Mouse (Mus musculus): ENCODE measurements around the gene Tbc1d2b. TPM values are rescaled to one million over a fixed set of nuclear protein-coding genes. Genes with fewer than 3 reads are reported as not detected.
A peak's percentile ranks its signal among the peaks of the same experiment; 100 is the strongest.

The Tbc1d2b gene
- polyA plus RNA-seq, 1 experiment from 2014 or later, result 13.2 TPM

DNA sequence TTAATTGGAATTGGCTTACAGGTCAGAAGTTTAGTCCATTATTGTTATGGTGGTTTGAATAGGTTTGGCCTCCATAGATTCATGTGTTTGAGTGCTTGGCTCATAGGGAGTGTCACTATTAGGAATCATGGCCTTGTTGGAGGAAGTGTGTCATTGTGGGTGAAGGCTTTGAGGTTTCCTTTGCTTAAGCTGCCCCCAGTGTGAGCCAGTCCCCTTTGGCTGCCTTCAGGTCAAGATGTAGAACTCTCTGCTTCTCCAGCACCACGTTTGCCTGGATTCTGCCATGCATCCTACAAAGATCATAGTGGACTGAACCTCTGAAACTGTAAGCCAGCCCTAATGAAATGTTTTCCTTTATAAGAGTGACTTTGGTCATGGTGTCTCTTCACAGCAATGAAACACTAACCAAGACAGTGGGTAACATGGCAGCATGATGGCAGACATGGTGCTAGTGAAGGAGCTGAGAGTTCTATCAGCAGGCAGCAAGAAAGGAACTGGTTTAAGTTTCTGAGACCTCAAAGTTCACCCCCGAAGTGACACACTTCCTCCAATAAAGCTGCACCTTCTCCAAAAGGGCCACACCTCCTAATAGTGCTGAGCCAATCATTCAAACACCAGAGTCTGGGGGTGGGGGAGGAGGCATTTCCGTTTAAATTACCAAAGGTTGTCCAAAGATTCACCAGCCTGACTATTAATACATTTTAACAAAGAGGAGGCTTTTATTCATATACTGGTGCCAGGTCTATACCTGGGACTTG is 23.2 kb upstream of the Tbc1d2b start:
- DNase-seq (ENCODE audit: low spot score) (no peak), ATAC-seq (replicated peaks; ENCODE audit: low FRiP score) (no peak)
- Histone ChIP-seq H3K36me3 (ENCODE audit: control insufficient read depth, insufficient read depth, low read length) (no peaks in the 10 kb centered on the region), H3K9ac (ENCODE audit: low read depth, low read length) (no peak overlapping the region), H3K4me2 (no peak overlapping the region), H3K4me1 (replicated peaks; ENCODE audit: control insufficient read depth, insufficient read depth, low read length) (no peaks in the 10 kb centered on the region), H3K27me3 (replicated peaks; ENCODE audit: control insufficient read depth, insufficient read depth, low read length) (no peaks in the 10 kb centered on the region), H3K27ac (ENCODE audit: low read depth, low read length) (no peak overlapping the region), H3K4me3 (ENCODE audit: low read depth, low read length) (no peak overlapping the region), H3K9me3 (ENCODE audit: control insufficient read depth, low read length) (no peaks in the 10 kb centered on the region)
- WGBS, result 50% methylated on average over 3 of the region's 3 CpGs

DNA sequence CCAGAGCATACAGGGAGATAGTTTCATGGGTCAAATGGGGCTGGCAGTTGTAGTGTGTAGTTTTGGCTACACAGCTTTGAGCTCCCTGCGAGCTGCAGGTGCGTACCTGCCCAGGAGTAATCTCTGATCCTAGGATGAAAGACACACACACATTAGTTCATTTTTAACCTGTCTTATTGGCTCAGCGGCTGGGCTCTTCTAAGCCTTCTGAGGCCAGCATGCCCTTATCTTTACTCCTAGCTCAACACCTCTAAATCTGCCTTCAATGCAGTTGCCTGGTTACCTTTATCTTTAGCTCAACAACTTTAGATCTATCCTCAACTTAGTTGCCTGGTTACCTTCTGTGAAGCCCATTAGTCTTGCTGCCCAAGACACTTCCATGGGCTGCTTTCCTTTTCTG is 7.8 kb upstream of the Tbc1d2b start:
- Histone ChIP-seq H3K4me2 (no peak overlapping the region), H3K4me1 (replicated peaks; ENCODE audit: control insufficient read depth, insufficient read depth, low read length) (no peaks in the 10 kb centered on the region), H3K27me3 (replicated peaks; ENCODE audit: control insufficient read depth, insufficient read depth, low read length) (no peaks in the 10 kb centered on the region), H3K36me3 (ENCODE audit: control insufficient read depth, insufficient read depth, low read length) (no peaks in the 10 kb centered on the region), H3K27ac (ENCODE audit: low read depth, low read length) (no peak overlapping the region), H3K4me3 (ENCODE audit: low read depth, low read length) (no peak overlapping the region), H3K9me3 (ENCODE audit: control insufficient read depth, low read length) (no peaks in the 10 kb centered on the region), H3K9ac (ENCODE audit: low read depth, low read length) (no peak overlapping the region)
- DNase-seq (ENCODE audit: low spot score) (no peak), ATAC-seq (replicated peaks; ENCODE audit: low FRiP score) (peak; percentile 60)
- 75% methylated on average over 3 of the region's 3 CpGs for WGBS

DNA sequence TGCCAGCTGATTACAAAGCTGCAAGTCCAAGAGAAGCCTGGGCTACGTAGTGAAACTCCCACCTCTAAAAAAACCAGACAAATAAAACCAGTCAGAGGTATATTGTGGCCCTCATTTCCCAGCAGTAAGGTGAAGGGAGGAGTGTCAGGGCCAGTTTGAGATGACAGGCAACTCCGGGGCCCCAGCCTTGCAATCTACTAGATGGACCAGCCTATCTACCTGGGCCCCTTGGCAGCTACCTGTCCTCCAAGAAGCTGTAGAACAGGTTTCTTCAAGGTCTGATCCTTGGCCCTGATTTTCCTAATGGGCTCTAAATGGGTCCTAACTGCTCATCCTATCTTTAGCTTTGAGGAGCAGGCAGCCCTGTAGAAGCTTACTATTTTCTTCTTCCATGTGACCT is 7.3 kb upstream of the Tbc1d2b start:
- DNase-seq (ENCODE audit: low spot score), result no peak
- Histone ChIP-seq H3K4me2 (no peak overlapping the region), H3K4me1 (replicated peaks; ENCODE audit: control insufficient read depth, insufficient read depth, low read length) (no peaks in the 10 kb centered on the region), H3K4me3 (ENCODE audit: low read depth, low read length) (no peak overlapping the region), H3K9me3 (ENCODE audit: control insufficient read depth, low read length) (no peaks in the 10 kb centered on the region), H3K27ac (ENCODE audit: low read depth, low read length) (no peak overlapping the region), H3K9ac (ENCODE audit: low read depth, low read length) (no peak overlapping the region), H3K27me3 (replicated peaks; ENCODE audit: control insufficient read depth, insufficient read depth, low read length) (no peaks in the 10 kb centered on the region), H3K36me3 (ENCODE audit: control insufficient read depth, insufficient read depth, low read length) (no peaks in the 10 kb centered on the region)
- no peak for ATAC-seq (replicated peaks; ENCODE audit: low FRiP score)
- 67% methylated on average over 2 of the region's 2 CpGs for WGBS

DNA sequence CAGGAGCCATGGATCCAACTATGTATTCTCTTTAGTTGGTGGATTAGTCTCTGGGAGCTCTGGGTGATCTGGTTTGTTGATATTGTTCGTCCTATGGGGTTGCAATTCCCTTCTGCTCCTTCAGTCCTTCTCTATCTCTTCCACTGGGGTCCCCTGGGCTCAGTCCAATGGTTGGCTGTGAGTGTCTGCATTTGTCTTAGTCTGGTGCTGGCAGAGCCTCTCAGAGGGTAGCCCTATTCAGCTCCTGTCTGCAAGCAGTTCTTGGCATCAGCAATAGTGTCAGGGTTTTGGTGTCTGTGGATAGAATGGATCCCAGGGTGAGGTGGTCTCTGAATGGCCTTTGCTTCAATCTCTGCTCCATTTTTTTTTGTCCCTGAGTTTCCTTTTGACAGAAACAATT is 6.2 kb upstream of the Tbc1d2b start:
- Histone ChIP-seq H3K4me1 (replicated peaks; ENCODE audit: control insufficient read depth, insufficient read depth, low read length) (no peaks in the 10 kb centered on the region), H3K4me2 (no peak overlapping the region), H3K27ac (ENCODE audit: low read depth, low read length) (no peak overlapping the region), H3K9me3 (ENCODE audit: control insufficient read depth, low read length) (no peaks in the 10 kb centered on the region), H3K27me3 (replicated peaks; ENCODE audit: control insufficient read depth, insufficient read depth, low read length) (no peaks in the 10 kb centered on the region), H3K36me3 (ENCODE audit: control insufficient read depth, insufficient read depth, low read length) (no peaks in the 10 kb centered on the region), H3K4me3 (ENCODE audit: low read depth, low read length) (no peak overlapping the region), H3K9ac (ENCODE audit: low read depth, low read length) (no peak overlapping the region)
- 70% methylated on average over 1 of the region's 1 CpGs for WGBS
- no peak for ATAC-seq (replicated peaks; ENCODE audit: low FRiP score)
- DNase-seq (ENCODE audit: low spot score), result no peak

DNA sequence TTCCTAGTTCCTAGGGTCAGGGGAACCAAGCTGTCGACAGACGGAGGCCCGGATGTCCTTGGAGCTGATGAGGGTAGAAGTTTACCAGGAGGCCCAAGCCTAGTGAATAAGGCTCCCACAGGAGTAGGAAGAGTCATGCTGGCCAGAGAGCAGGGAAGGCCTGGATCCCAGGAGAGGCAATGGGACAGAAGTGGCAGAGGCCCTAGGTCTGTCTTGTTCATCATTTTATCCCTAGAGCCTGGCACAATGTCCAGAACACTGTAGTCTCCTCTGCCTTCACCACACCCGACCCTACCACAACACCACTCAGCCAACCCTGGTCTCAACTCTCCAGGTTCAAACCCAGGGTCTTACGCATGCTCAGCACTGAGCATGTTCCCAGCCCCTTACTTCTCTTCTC is 5.3 kb upstream of the Tbc1d2b start:
- no peak for ATAC-seq (replicated peaks; ENCODE audit: low FRiP score)
- Histone ChIP-seq H3K27ac (ENCODE audit: low read depth, low read length) (no peak overlapping the region), H3K4me1 (replicated peaks; ENCODE audit: control insufficient read depth, insufficient read depth, low read length) (no peaks in the 10 kb centered on the region), H3K9me3 (ENCODE audit: control insufficient read depth, low read length) (no peaks in the 10 kb centered on the region), H3K9ac (ENCODE audit: low read depth, low read length) (no peak overlapping the region), H3K36me3 (ENCODE audit: control insufficient read depth, insufficient read depth, low read length) (no peaks in the 10 kb centered on the region), H3K4me2 (no peak overlapping the region), H3K27me3 (replicated peaks; ENCODE audit: control insufficient read depth, insufficient read depth, low read length) (no peaks in the 10 kb centered on the region), H3K4me3 (ENCODE audit: low read depth, low read length) (no peak overlapping the region)
- no peak for DNase-seq (ENCODE audit: low spot score)
- 89% methylated on average over 5 of the region's 5 CpGs for WGBS

DNA sequence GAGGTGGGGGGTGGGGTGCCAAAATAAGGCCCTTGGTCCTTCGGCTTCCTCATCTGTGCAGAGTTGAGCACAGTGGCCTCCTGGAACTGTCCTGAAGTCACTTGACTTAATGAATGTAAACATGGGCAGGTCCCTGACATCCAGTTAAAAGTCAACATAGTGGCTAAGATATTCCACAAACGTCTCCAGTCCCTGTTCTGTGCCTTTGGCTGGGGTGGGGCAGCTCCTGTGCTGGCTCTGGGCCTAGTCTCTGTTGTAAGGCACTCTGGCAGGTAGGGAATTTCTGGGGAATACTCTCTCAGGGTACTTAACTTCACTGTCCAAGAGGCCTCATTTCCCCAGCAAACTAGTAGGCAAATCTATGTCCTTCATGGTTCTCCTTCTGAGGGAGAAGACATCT is 4.9 kb upstream of the Tbc1d2b start:
- Histone ChIP-seq H3K9me3 (ENCODE audit: control insufficient read depth, low read length) (no peaks in the 10 kb centered on the region), H3K4me1 (replicated peaks; ENCODE audit: control insufficient read depth, insufficient read depth, low read length) (no peaks in the 10 kb centered on the region), H3K4me2 (no peak overlapping the region), H3K4me3 (ENCODE audit: low read depth, low read length) (no peak overlapping the region), H3K9ac (ENCODE audit: low read depth, low read length) (no peak overlapping the region), H3K36me3 (ENCODE audit: control insufficient read depth, insufficient read depth, low read length) (no peaks in the 10 kb centered on the region), H3K27ac (ENCODE audit: low read depth, low read length) (no peak overlapping the region), H3K27me3 (replicated peaks; ENCODE audit: control insufficient read depth, insufficient read depth, low read length) (no peaks in the 10 kb centered on the region)
- WGBS, result 56% methylated on average over 2 of the region's 2 CpGs
- ATAC-seq (replicated peaks; ENCODE audit: low FRiP score) (no peak), DNase-seq (ENCODE audit: low spot score) (no peak)

DNA sequence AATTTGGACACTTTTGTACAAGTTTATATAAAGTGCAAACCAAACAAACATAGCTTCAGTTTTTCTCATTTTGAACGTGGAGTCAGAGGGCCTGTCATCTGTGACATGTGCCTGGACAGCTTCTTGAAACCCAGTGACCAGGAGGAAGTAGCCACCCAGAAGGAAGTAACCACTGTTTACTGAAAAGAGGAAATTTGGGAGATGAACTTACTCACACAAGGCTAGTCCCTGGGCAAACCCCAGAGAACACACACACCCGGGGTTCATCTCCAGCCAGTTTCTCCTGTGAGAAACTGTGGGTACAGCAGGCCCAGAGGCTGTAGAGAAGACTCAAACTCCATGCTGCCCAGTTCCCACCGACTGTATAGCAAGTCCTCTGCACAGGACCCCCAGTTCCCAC is 3.9 kb upstream of the Tbc1d2b start:
- H3K4me1 ChIP-seq (replicated peaks; ENCODE audit: control insufficient read depth, insufficient read depth, low read length), result peaks cover 3% of the 10 kb centered on the region
- no peak overlapping the region for H3K9ac ChIP-seq (ENCODE audit: low read depth, low read length)
- H3K27ac ChIP-seq (ENCODE audit: low read depth, low read length), result peak overlapping the region; percentile 11; the same call in 1 of the 2 replicates
- 39% methylated on average over 3 of the region's 3 CpGs for WGBS
- no peak overlapping the region for H3K4me2 ChIP-seq
- H3K9me3 ChIP-seq (ENCODE audit: control insufficient read depth, low read length), result no peaks in the 10 kb centered on the region
- H3K36me3 ChIP-seq (ENCODE audit: control insufficient read depth, insufficient read depth, low read length), result no peaks in the 10 kb centered on the region
- ATAC-seq (replicated peaks; ENCODE audit: low FRiP score) (no peak), DNase-seq (ENCODE audit: low spot score) (no peak)
- H3K27me3 ChIP-seq (replicated peaks; ENCODE audit: control insufficient read depth, insufficient read depth, low read length), result no peaks in the 10 kb centered on the region
- no peak overlapping the region for H3K4me3 ChIP-seq (ENCODE audit: low read depth, low read length)

DNA sequence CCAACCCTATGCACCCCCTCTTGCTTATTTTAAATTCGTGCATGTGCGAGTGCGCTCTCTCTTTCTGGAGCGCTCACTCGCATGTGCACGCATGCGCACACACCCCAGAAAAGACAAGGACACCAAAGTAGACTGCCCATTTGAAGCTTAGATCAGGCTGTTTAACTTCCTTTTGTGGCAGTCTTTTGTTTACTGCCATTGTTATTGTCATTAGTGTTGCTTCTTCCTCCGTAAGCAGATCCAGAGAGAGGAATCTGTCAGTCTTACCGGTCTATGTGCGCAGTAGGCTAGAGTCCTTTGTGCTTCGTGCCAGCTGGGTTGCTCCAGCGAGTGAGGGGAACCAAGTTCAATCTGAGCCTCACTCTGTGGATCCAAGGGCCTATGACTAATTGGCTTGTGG is 1.7 kb upstream of the Tbc1d2b start:
- H3K27me3 ChIP-seq (replicated peaks; ENCODE audit: control insufficient read depth, insufficient read depth, low read length), result no peaks in the 10 kb centered on the region
- no peak overlapping the region for H3K9ac ChIP-seq (ENCODE audit: low read depth, low read length)
- DNase-seq (ENCODE audit: low spot score) (peak; percentile 20), ATAC-seq (replicated peaks; ENCODE audit: low FRiP score) (no peak)
- no peak overlapping the region for H3K27ac ChIP-seq (ENCODE audit: low read depth, low read length)
- no peak overlapping the region for H3K4me2 ChIP-seq
- WGBS, result 79% methylated on average over 12 of the region's 12 CpGs
- no peaks in the 10 kb centered on the region for H3K36me3 ChIP-seq (ENCODE audit: control insufficient read depth, insufficient read depth, low read length)
- peaks cover 12% of the 10 kb centered on the region for H3K4me1 ChIP-seq (replicated peaks; ENCODE audit: control insufficient read depth, insufficient read depth, low read length)
- no peaks in the 10 kb centered on the region for H3K9me3 ChIP-seq (ENCODE audit: control insufficient read depth, low read length)
- no peak overlapping the region for H3K4me3 ChIP-seq (ENCODE audit: low read depth, low read length)

DNA sequence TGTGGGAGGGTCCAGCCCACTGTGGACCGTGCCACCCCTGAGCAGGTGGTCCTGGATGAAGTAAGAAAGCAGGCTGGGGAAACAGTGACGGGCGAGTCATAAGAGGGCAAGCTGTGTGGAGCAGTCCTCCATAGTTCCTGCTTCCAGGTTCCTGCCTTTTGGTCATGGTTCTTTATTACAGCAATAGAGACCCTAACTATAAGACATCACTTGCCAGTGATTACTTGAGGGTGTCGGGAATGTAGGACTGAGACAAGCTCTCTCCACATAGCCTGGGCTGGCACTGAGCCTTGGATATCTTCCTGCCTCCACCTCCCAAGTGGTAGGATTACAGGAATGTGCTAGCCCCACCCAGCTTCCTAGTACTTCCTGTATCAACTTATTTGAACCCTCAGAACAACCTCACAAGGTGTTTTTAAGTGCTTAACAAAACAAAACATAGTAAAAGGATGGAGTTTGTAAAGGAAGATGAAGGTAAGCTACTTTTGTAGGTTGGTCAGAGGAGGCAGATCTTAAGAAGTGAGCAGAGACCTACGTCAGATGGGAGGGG is 1.0 kb upstream of the Tbc1d2b start:
- H3K4me1 ChIP-seq (replicated peaks; ENCODE audit: control insufficient read depth, insufficient read depth, low read length), result peaks cover 12% of the 10 kb centered on the region
- H3K36me3 ChIP-seq (ENCODE audit: control insufficient read depth, insufficient read depth, low read length), result no peaks in the 10 kb centered on the region
- no peaks in the 10 kb centered on the region for H3K9me3 ChIP-seq (ENCODE audit: control insufficient read depth, low read length)
- ATAC-seq (replicated peaks; ENCODE audit: low FRiP score) (no peak), DNase-seq (ENCODE audit: low spot score) (peak; percentile 26)
- no peaks in the 10 kb centered on the region for H3K27me3 ChIP-seq (replicated peaks; ENCODE audit: control insufficient read depth, insufficient read depth, low read length)
- H3K27ac ChIP-seq (ENCODE audit: low read depth, low read length), result no peak overlapping the region
- H3K4me2 ChIP-seq, result no peak overlapping the region
- no peak overlapping the region for H3K4me3 ChIP-seq (ENCODE audit: low read depth, low read length)
- H3K9ac ChIP-seq (ENCODE audit: low read depth, low read length), result no peak overlapping the region
- WGBS, result 67% methylated on average over 5 of the region's 5 CpGs
